Mouse (Mus musculus): ENCODE data around the gene Id4. TPM values are rescaled to one million over a fixed set of nuclear protein-coding genes. Genes with fewer than 3 reads are reported as not detected.

Gene Id4
- total RNA-seq (2023), result not detected in 2 replicates

DNA sequence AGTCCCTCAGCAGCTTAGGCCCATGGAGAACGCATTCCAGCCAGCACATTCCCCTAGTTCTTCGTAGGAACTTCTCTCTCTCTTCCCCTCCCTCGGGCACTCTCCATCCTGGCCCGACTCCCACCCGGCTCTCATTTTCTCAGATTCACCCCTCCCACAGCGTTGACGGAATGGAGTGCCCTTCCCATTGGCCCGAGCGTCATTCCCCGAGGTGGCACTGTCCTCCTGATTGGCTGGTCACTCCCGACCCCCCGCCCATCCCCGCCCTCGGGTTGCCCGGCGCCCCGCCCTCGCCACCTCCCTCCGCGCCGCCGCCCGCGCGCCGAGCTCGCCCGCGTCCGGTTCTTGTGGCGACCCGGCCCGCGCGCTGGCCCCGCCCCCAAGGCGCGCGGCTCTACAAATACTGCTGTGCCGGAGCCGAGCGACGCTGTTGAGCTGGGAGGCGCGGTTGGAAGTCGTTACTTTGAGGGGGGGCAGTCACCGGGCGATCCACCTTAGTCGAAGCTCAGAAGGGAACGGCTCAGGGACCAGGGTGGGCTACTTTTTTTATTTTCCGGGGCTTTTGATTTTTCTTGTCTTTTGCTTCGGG is at the start of gene Id4:
Id4 (plus strand) TSS at position 539 of the 589 bp plus-strand sequence.

All from neutrophil, adult 65 days (primary cell).